Mouse (Mus musculus): ENCODE measurements at regions not wholly inside any gene's neighbourhood (a gene's known extent, or its start where the extent isn't known, plus 50 kb on each side); places are given as distances from the start of the nearest gene placed in this dataset.

GRCm38 (mm10) chr12:70752911-70753290, 72.4 kb upstream of the Frmd6 start:
- in situ Hi-C loops (cut with MboI, MseI): no loop called here

- in situ Hi-C loops (cut with MboI, MseI): no loop called here
Observed at GRCm38 (mm10) chr12:70753458-70753857, 71.9 kb upstream of the Frmd6 start.

GRCm38 (mm10) chr12:70758080-70758479, 67.2 kb upstream of the Frmd6 start:
- in situ Hi-C loops (cut with MboI, MseI): no loop called here

- in situ Hi-C loops (cut with MboI, MseI): no loop called here
Observed at GRCm38 (mm10) chr12:70763542-70763941, 61.8 kb upstream of the Frmd6 start.

- in situ Hi-C loops (cut with MboI, MseI): no loop called here
Observed at GRCm38 (mm10) chr12:70766319-70766718, 59.0 kb upstream of the Frmd6 start.

GRCm38 (mm10) chr12:70767959-70768358, 57.4 kb upstream of the Frmd6 start:
- in situ Hi-C loops (cut with MboI, MseI): no loop called here

GRCm38 (mm10) chr12:70768745-70769144, 56.6 kb upstream of the Frmd6 start:
- in situ Hi-C loops (cut with MboI, MseI): no loop called here

- in situ Hi-C loops (cut with MboI, MseI): no loop called here
Observed at GRCm38 (mm10) chr12:70769538-70770176, 55.7 kb upstream of the Frmd6 start.

GRCm38 (mm10) chr12:70774006-70774405, 51.3 kb upstream of the Frmd6 start:
- in situ Hi-C loops (cut with MboI, MseI): no loop called here

- in situ Hi-C loops (cut with MboI, MseI): no loop called here
Observed at GRCm38 (mm10) chr12:70774816-70775591, 50.3 kb upstream of the Frmd6 start.

Measured in regulatory T cell (primary cell).